Mouse (Mus musculus) kidney, adult 2 months (tissue): ENCODE data around the gene Olfr430. TPM values are rescaled to one million over a fixed set of nuclear protein-coding genes. Genes with fewer than 3 reads are reported as not detected.
"Not testable (repeated sequence)": the region's sequence is repeated elsewhere in the genome, so short reads cannot be mapped to it uniquely, and the experiment has no call there.

ENCODE experiments used
- DNase-seq: peaks from one replicate; pipeline ENCODE4 v3.0.0; 2021
- H3K27ac ChIP-seq: fragments of 200-500 bp; 2 replicates; pipeline ENCODE4 v1.5.1; 2012; ENCODE audit warnings: low read depth, low read length, control low read depth, inconsistent platforms; ENCODE audit not compliant: insufficient read depth
- H3K27me3 ChIP-seq: fragments of 200-500 bp; replicated peaks from 2 replicates; pipeline ENCODE4 v1.6.1; 2012; ENCODE audit warnings: mild to moderate bottlenecking, moderate library complexity, low read length, inconsistent platforms; ENCODE audit not compliant: control insufficient read depth, insufficient read depth
- H3K36me3 ChIP-seq: fragments of 200-500 bp; 2 replicates; pipeline ENCODE4 v1.6.1; 2012; ENCODE audit warnings: mild to moderate bottlenecking, moderate library complexity, low read length, inconsistent platforms; ENCODE audit not compliant: control insufficient read depth, insufficient read depth
- H3K4me1 ChIP-seq: fragments of 200-500 bp; 2 replicates; pipeline ENCODE4 v1.6.1; 2011; ENCODE audit warnings: low read length; ENCODE audit not compliant: control insufficient read depth, insufficient read depth
- H3K4me3 ChIP-seq: fragments of 200-500 bp; 2 replicates; pipeline ENCODE4 v1.5.1; 2011; ENCODE audit warnings: mild to moderate bottlenecking, low read depth, low read length, control low read depth; ENCODE audit not compliant: insufficient read depth
- CTCF ChIP-seq: fragments of 200-500 bp; conservative IDR thresholded peaks from 2 replicates; pipeline ENCODE4 v1.5.1; 2011; ENCODE audit warnings: low read depth, mild to moderate bottlenecking, control low read depth, low read length, moderate library complexity, mixed read lengths; ENCODE audit not compliant: insufficient read depth, insufficient read length
- POLR2A ChIP-seq: fragments of 200-500 bp; IDR thresholded peaks from one replicate; pipeline ENCODE4 v1.6.1; 2011; ENCODE audit warnings: low read depth, low read length, control low read depth
- WGBS: fragments of 180-500 bp; shearing (Covaris S2); methylation state at CpG from one replicate; pipeline ENCODE4 v1.1.7; 2018; 5-methylcytosine and 5-hydroxymethylcytosine counted together
- polyA plus RNA-seq: library from polyadenylated mRNA; depleted of rRNA; stranded (reverse); fragments of >200 nt; gene quantifications from 2 replicates; pipeline ENCODE4 v1.2.3, GENCODE M21; 2012; rRNA removed

The Olfr430 gene
- not detected in 2 replicates for polyA plus RNA-seq

- 86% methylated on average over 3 of the region's 3 CpGs for WGBS
- DNase-seq = no peak
- Histone ChIP-seq H3K4me3 (no peak within 1 kb of the TSS), H3K36me3 (no peaks in the 10 kb centered on the region), H3K27me3 (no peaks in the 10 kb centered on the region), H3K27ac (no peak within 1 kb of the TSS), H3K4me1 (no peaks in the 10 kb centered on the region)
- no peak for TF ChIP-seq CTCF
- TF ChIP-seq POLR2A = no peak
Observed at GRCm38 (mm10) chr1:174066305-174066704, at the start of gene Olfr430. TSS of gene Olfr430 (plus strand) at chr1:174066605.

- no peak for DNase-seq
- no peaks in the 10 kb centered on the region for H3K4me1 ChIP-seq
- no peak for TF ChIP-seq POLR2A
- no peak for TF ChIP-seq CTCF
- H3K27me3 ChIP-seq = no peaks in the 10 kb centered on the region
- WGBS = 31% methylated on average over 1 of the region's 1 CpGs
- H3K4me3 ChIP-seq = no peak within 1 kb of the TSS
- H3K36me3 ChIP-seq = no peaks in the 10 kb centered on the region
- no peak within 1 kb of the TSS for H3K27ac ChIP-seq
Observed at GRCm38 (mm10) chr1:174031698-174032097, 34.7 kb upstream of the Olfr430 start, which contains the start of gene Ifi205. TSS of gene Ifi205 (minus strand) at chr1:174031810.

- H3K36me3 ChIP-seq = no peaks in the 10 kb centered on the region
- no peaks in the 10 kb centered on the region for H3K4me1 ChIP-seq
- TF ChIP-seq CTCF = no peak
- no peak for TF ChIP-seq POLR2A
- no peak overlapping the region for H3K4me3 ChIP-seq
- H3K27me3 ChIP-seq = no peaks in the 10 kb centered on the region
- DNase-seq = no peak
- WGBS = 48% methylated on average over 4 of the region's 4 CpGs
- no peak overlapping the region for H3K27ac ChIP-seq
Observed at GRCm38 (mm10) chr1:174035841-174036240, 30.6 kb upstream of the Olfr430 start.

- H3K27ac ChIP-seq = no peak overlapping the region
- 65% methylated on average over 3 of the region's 3 CpGs for WGBS
- peak; percentile 6 for DNase-seq
- TF ChIP-seq CTCF (no peak), POLR2A (no peak)
- no peak overlapping the region for H3K4me3 ChIP-seq
- H3K27me3 ChIP-seq = no peaks in the 10 kb centered on the region
- H3K4me1 ChIP-seq = no peaks in the 10 kb centered on the region
- no peaks in the 10 kb centered on the region for H3K36me3 ChIP-seq
Observed at GRCm38 (mm10) chr1:174038480-174038879, 27.9 kb upstream of the Olfr430 start.

- DNase-seq = peak; percentile 55
Observed at GRCm38 (mm10) chr1:174040523-174041177, 25.8 kb upstream of the Olfr430 start, which contains the start of gene Olfr433. TSS of gene Olfr433 (plus strand) at chr1:174040705.

GRCm38 (mm10) chr1:174042091-174042884 lies 24.1 kb upstream of the Olfr430 start:
- H3K27me3 ChIP-seq, H3K4me3 ChIP-seq, DNase-seq, H3K36me3 ChIP-seq, H3K27ac ChIP-seq, H3K4me1 ChIP-seq: not testable (repeated sequence)
- WGBS = 89% methylated on average over 12 of the region's 12 CpGs

More at GRCm38 (mm10) chr1:174040523-174041177, 25.8 kb upstream of the Olfr430 start, which contains the start of gene Olfr433:
- Histone ChIP-seq H3K36me3 (no peaks in the 10 kb centered on the region), H3K4me3 (no peak within 1 kb of the TSS), H3K27ac (peak within 1 kb of the TSS; percentile 31; the same call in 1 of the 2 replicates), H3K27me3 (no peaks in the 10 kb centered on the region), H3K4me1 (no peaks in the 10 kb centered on the region)
- WGBS = 69% methylated on average over 7 of the region's 7 CpGs
- TF ChIP-seq CTCF = no peak
- TF ChIP-seq POLR2A = no peak

- no peak for DNase-seq
- H3K27ac ChIP-seq = no peak overlapping the region
- no peak overlapping the region for H3K4me3 ChIP-seq
- WGBS = 64% methylated on average over 2 of the region's 2 CpGs
- H3K4me1 ChIP-seq = no peaks in the 10 kb centered on the region
- no peak for TF ChIP-seq POLR2A
- TF ChIP-seq CTCF = no peak
- no peaks in the 10 kb centered on the region for H3K36me3 ChIP-seq
- H3K27me3 ChIP-seq = no peaks in the 10 kb centered on the region
Observed at GRCm38 (mm10) chr1:174044431-174044830, 22.0 kb upstream of the Olfr430 start.

- not testable (repeated sequence) for H3K36me3 ChIP-seq, DNase-seq, H3K4me1 ChIP-seq, H3K27ac ChIP-seq, H3K27me3 ChIP-seq, H3K4me3 ChIP-seq
- 59% methylated on average over 6 of the region's 6 CpGs for WGBS
Observed at GRCm38 (mm10) chr1:174048227-174048626, 18.2 kb upstream of the Olfr430 start.
